Mouse (Mus musculus): Measurements from ENCODE around the gene Cry2. TPM values are rescaled to one million over a fixed set of nuclear protein-coding genes. Genes with fewer than 3 reads are reported as not detected.
A peak's percentile ranks its signal among the peaks of the same experiment; 100 is the strongest.
"Not testable (repeated sequence)": the region's sequence is repeated elsewhere in the genome, so short reads cannot be mapped to it uniquely, and the experiment has no call there.

Gene Cry2
- total RNA-seq (2015) (3.5 and 4.1 TPM in 2 replicates), total RNA-seq (2017) (3.2 and 4.3 TPM in 2 replicates)

GRCm38 (mm10) chr2:92433578-92434374 lies at the start of gene Cry2:
Gene Cry2, minus strand, starts transcription at chr2:92434043.
- ATAC-seq (ENCODE audit: poor library complexity, severe bottlenecking), result peak; percentile 91

- peak; percentile 42 for ATAC-seq (ENCODE audit: poor library complexity, severe bottlenecking)
Measured at GRCm38 (mm10) chr2:92483505-92483904, 49.7 kb upstream of the Cry2 start.

- ATAC-seq (ENCODE audit: poor library complexity, severe bottlenecking), result no peak
Measured at GRCm38 (mm10) chr2:92482551-92482950, 48.7 kb upstream of the Cry2 start.

- peak; percentile 80 for ATAC-seq (ENCODE audit: poor library complexity, severe bottlenecking)
Measured at GRCm38 (mm10) chr2:92478313-92478688, 44.5 kb upstream of the Cry2 start.

- ATAC-seq (ENCODE audit: poor library complexity, severe bottlenecking), result peak; percentile 17; the same call in 1 of the 2 replicates
Measured at GRCm38 (mm10) chr2:92477672-92478312, 43.9 kb upstream of the Cry2 start.

- ATAC-seq (ENCODE audit: poor library complexity, severe bottlenecking), result not testable (repeated sequence)
Measured at GRCm38 (mm10) chr2:92476580-92476979, 42.7 kb upstream of the Cry2 start.

GRCm38 (mm10) chr2:92475711-92476110 lies 41.9 kb upstream of the Cry2 start:
- no peak for ATAC-seq (ENCODE audit: poor library complexity, severe bottlenecking)

- peak; percentile 59; the same call in 1 of the 2 replicates for ATAC-seq (ENCODE audit: poor library complexity, severe bottlenecking)
Measured at GRCm38 (mm10) chr2:92474920-92475319, 41.1 kb upstream of the Cry2 start.

GRCm38 (mm10) chr2:92471886-92472670 lies 38.2 kb upstream of the Cry2 start:
- no peak for ATAC-seq (ENCODE audit: poor library complexity, severe bottlenecking)

- ATAC-seq (ENCODE audit: poor library complexity, severe bottlenecking), result peak; percentile 80
Measured at GRCm38 (mm10) chr2:92464690-92465089, 30.8 kb upstream of the Cry2 start.

- no peak for ATAC-seq (ENCODE audit: poor library complexity, severe bottlenecking)
Measured at GRCm38 (mm10) chr2:92461215-92461614, 27.4 kb upstream of the Cry2 start.

- peak; percentile 53 for ATAC-seq (ENCODE audit: poor library complexity, severe bottlenecking)
Measured at GRCm38 (mm10) chr2:92459921-92460707, 26.3 kb upstream of the Cry2 start, which contains the start of gene Slc35c1. Gene Slc35c1, minus strand, starts transcription at chr2:92460538.

GRCm38 (mm10) chr2:92459141-92459920 lies 25.5 kb upstream of the Cry2 start:
- ATAC-seq (ENCODE audit: poor library complexity, severe bottlenecking), result peak; percentile 85

GRCm38 (mm10) chr2:92458481-92458880 lies 24.6 kb upstream of the Cry2 start:
- ATAC-seq (ENCODE audit: poor library complexity, severe bottlenecking), result no peak

GRCm38 (mm10) chr2:92456970-92457530 lies 23.2 kb upstream of the Cry2 start:
- ATAC-seq (ENCODE audit: poor library complexity, severe bottlenecking), result no peak

GRCm38 (mm10) chr2:92455704-92456103 lies 21.9 kb upstream of the Cry2 start:
- no peak for ATAC-seq (ENCODE audit: poor library complexity, severe bottlenecking)

GRCm38 (mm10) chr2:92454166-92454565 lies 20.3 kb upstream of the Cry2 start:
- ATAC-seq (ENCODE audit: poor library complexity, severe bottlenecking), result no peak

- ATAC-seq (ENCODE audit: poor library complexity, severe bottlenecking), result no peak
Measured at GRCm38 (mm10) chr2:92451126-92451525, 17.3 kb upstream of the Cry2 start.

- ATAC-seq (ENCODE audit: poor library complexity, severe bottlenecking), result no peak
Measured at GRCm38 (mm10) chr2:92447121-92447740, 13.4 kb upstream of the Cry2 start.
